Mouse (Mus musculus): ENCODE data around the gene Slc25a51. TPM values are rescaled to one million over a fixed set of nuclear protein-coding genes. Genes with fewer than 3 reads are reported as not detected.
A peak's percentile ranks its signal among the peaks of the same experiment; 100 is the strongest.

The Slc25a51 gene
- total RNA-seq, 2 experiments from 2014 or later: 113 to 116 TPM

- DNase-seq: peak; percentile 32
- intact Hi-C loops (cut with DNase I): no loop called here
These were observed 18.3 kb upstream of the Slc25a51 start for GRCm38 (mm10) chr4:45426724-45427457.

GRCm38 (mm10) chr4:45423406-45423805 is 14.8 kb upstream of the Slc25a51 start:
- no peak for DNase-seq
- intact Hi-C loops (cut with DNase I): loop anchor here (5.0 kb wide), 1 partner anchor 104 kb away; no protein-coding TSS in a partner anchor

GRCm38 (mm10) chr4:45422640-45423039 is 14.1 kb upstream of the Slc25a51 start:
- DNase-seq: no peak

GRCm38 (mm10) chr4:45421519-45422260 is 13.1 kb upstream of the Slc25a51 start:
- intact Hi-C loops (cut with DNase I): loop anchor here (5.0 kb wide), 1 partner anchor 106 kb away; no protein-coding TSS in a partner anchor
- DNase-seq: no peak

More at GRCm38 (mm10) chr4:45422640-45423039, 14.1 kb upstream of the Slc25a51 start:
- intact Hi-C loops (cut with DNase I): loop anchor here (5.0 kb wide), 1 partner anchor 105 kb away; no protein-coding TSS in a partner anchor

GRCm38 (mm10) chr4:45420733-45421132 is 12.2 kb upstream of the Slc25a51 start:
- intact Hi-C loops (cut with DNase I): loop anchor here (5.0 kb wide), 1 partner anchor 107 kb away; no protein-coding TSS in a partner anchor

GRCm38 (mm10) chr4:45419051-45419450 is 10.5 kb upstream of the Slc25a51 start:
- intact Hi-C loops (cut with DNase I): loop anchor here (5.0 to 10.0 kb wide), 2 partner anchors 353 to 436 kb away; no protein-coding TSS in a partner anchor
- no peak for DNase-seq

More at GRCm38 (mm10) chr4:45420733-45421132, 12.2 kb upstream of the Slc25a51 start:
- DNase-seq: no peak

- peak; percentile 53 for DNase-seq
- intact Hi-C loops (cut with DNase I): loop anchor here (5.0 to 10.0 kb wide), 2 partner anchors 354 to 436 kb away; no protein-coding TSS in a partner anchor
These were observed 9.8 kb upstream of the Slc25a51 start for GRCm38 (mm10) chr4:45418229-45418950.

- intact Hi-C loops (cut with DNase I): loop anchor here (5.0 to 10.0 kb wide), 2 partner anchors 356 to 438 kb away; no protein-coding TSS in a partner anchor
- no peak for DNase-seq
These were observed 7.7 kb upstream of the Slc25a51 start for GRCm38 (mm10) chr4:45416314-45416713.

GRCm38 (mm10) chr4:45413674-45414338 is 5.2 kb upstream of the Slc25a51 start:
- intact Hi-C loops (cut with DNase I): loop anchor here (10.0 kb wide), 1 partner anchor 441 kb away; no protein-coding TSS in a partner anchor
- DNase-seq: no peak

GRCm38 (mm10) chr4:45412433-45413192 is 4.0 kb upstream of the Slc25a51 start:
- no peak for DNase-seq
- intact Hi-C loops (cut with DNase I): loop anchor here (10.0 kb wide), 1 partner anchor 442 kb away; no protein-coding TSS in a partner anchor

GRCm38 (mm10) chr4:45411181-45411790 is 2.7 kb upstream of the Slc25a51 start:
- intact Hi-C loops (cut with DNase I): loop anchor here (10.0 kb wide), 1 partner anchor 444 kb away; no protein-coding TSS in a partner anchor
- DNase-seq: no peak

GRCm38 (mm10) chr4:45409270-45409669 is 704 bp upstream of the Slc25a51 start:
- intact Hi-C loops (cut with DNase I): no loop called here
- peak; percentile 41 for DNase-seq

GRCm38 (mm10) chr4:45407703-45408334 is 747 bp downstream of the Slc25a51 start:
- intact Hi-C loops (cut with DNase I): no loop called here
- DNase-seq: no peak

GRCm38 (mm10) chr4:45407001-45407702 is 1.4 kb downstream of the Slc25a51 start:
- DNase-seq: no peak

GRCm38 (mm10) chr4:45406397-45406796 is 2.2 kb downstream of the Slc25a51 start:
- no peak for DNase-seq
- intact Hi-C loops (cut with DNase I): no loop called here

More at GRCm38 (mm10) chr4:45407001-45407702, 1.4 kb downstream of the Slc25a51 start:
- intact Hi-C loops (cut with DNase I): no loop called here

GRCm38 (mm10) chr4:45405315-45405714 is 3.3 kb downstream of the Slc25a51 start:
- intact Hi-C loops (cut with DNase I): no loop called here
- no peak for DNase-seq

GRCm38 (mm10) chr4:45404086-45404485 is 4.5 kb downstream of the Slc25a51 start:
- intact Hi-C loops (cut with DNase I): no loop called here
- no peak for DNase-seq

GRCm38 (mm10) chr4:45403499-45403878 is 5.1 kb downstream of the Slc25a51 start:
- no peak for DNase-seq
- intact Hi-C loops (cut with DNase I): no loop called here

Data from left cerebral cortex, postnatal 4 days (tissue).